Mouse (Mus musculus): ENCODE results near the gene Depdc1b.

GRCm38 (mm10) chr13:108448348-108448931, 132.3 kb downstream of the Depdc1b start:
- TF ChIP-seq ZC3H11A (IDR thresholded peaks at IDR 0.05; ENCODE audit: borderline replicate concordance, low read depth, low read length) = no peak
- TF ChIP-seq CHD2 (IDR thresholded peaks at IDR 0.05; ENCODE audit: low read depth, low read length) = no peak
- TF ChIP-seq HCFC1 (IDR thresholded peaks at IDR 0.05; ENCODE audit: borderline replicate concordance, insufficient read depth, low read length) = no peak
- no peak for TF ChIP-seq ZNF384 (IDR thresholded peaks at IDR 0.05; ENCODE audit: low read depth, low read length)
- TF ChIP-seq MAFK (IDR thresholded peaks at IDR 0.05; ENCODE audit: insufficient read depth, low read depth, low read length) = no peak

All from ES-E14 (cell line).